Mouse (Mus musculus) olfactory bulb, adult 2 months (tissue): ENCODE measurements around the gene Cask.

Experiments
- CTCF ChIP-seq: fragments of 200-500 bp; IDR thresholded peaks from 2 replicates; pipeline ENCODE4 v1.5.1; 2012; ENCODE audit warnings: low read depth, mild to moderate bottlenecking, low read length, moderate library complexity; ENCODE audit not compliant: insufficient read depth
- POLR2A ChIP-seq: fragments of 200-500 bp; IDR thresholded peaks from 2 replicates; pipeline ENCODE4 v1.6.1; 2012; ENCODE audit warnings: mild to moderate bottlenecking, low read depth, low read length, moderate library complexity; ENCODE audit not compliant: insufficient read depth

DNA sequence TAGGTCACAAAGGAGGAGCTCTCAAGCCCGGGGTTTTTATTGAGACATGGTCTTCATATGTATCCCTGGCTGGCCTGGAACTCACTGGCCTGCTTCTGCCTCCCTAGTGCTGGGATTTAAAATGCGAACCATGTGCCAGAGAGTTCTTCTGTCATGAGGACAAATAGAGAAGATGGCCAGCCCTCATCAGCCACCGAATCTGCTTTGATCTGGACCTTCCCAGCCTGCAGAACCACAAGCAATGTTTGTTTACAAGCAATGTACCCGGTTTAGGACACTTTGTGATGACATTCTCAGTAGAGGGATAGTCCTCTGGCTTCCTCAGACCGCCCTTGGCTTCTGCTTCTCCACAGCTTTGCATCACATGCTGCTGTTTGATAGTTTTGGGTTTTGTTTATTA lies 372.9 kb downstream of the Cask start:
- no peak for TF ChIP-seq CTCF
- TF ChIP-seq POLR2A = no peak
